Mouse (Mus musculus): ENCODE measurements at regions not wholly inside any gene's neighbourhood (a gene's known extent, or its start where the extent isn't known, plus 50 kb on each side); places are given as distances from the start of the nearest gene placed in this dataset.

- H3K27ac ChIP-seq (ENCODE audit: low read depth, low read length), result no peak overlapping the region
- H3K9ac ChIP-seq (ENCODE audit: low read length), result no peak overlapping the region
- H3K4me2 ChIP-seq, result no peak overlapping the region
- DNase-seq (ENCODE audit: low spot score, missing footprints) (no peak), ATAC-seq (ENCODE audit: low FRiP score) (0 out of 2 replicates have a peak, but pooled peaks have one; percentile 30)
- WGBS, result 77% methylated on average over 10 of the region's 10 CpGs
- no peaks in the 10 kb centered on the region for H3K9me3 ChIP-seq (ENCODE audit: control insufficient read depth, low read length)
- no peak overlapping the region for H3K4me3 ChIP-seq (ENCODE audit: low read depth, low read length)
- H3K27me3 ChIP-seq (ENCODE audit: control insufficient read depth, insufficient read depth, low read length), result no peaks in the 10 kb centered on the region
- no peaks in the 10 kb centered on the region for H3K36me3 ChIP-seq (ENCODE audit: control insufficient read depth, insufficient read depth, low read length)
- no peaks in the 10 kb centered on the region for H3K4me1 ChIP-seq (ENCODE audit: control insufficient read depth, insufficient read depth, low read length)
Observed at GRCm38 (mm10) chr3:112985094-112985636, 273.5 kb downstream of the Amy2a5 start.

GRCm38 (mm10) chr3:112953403-112954050, 305.1 kb downstream of the Amy2a5 start:
- Histone ChIP-seq H3K4me3 (ENCODE audit: low read depth, low read length) (no peak overlapping the region), H3K27me3 (ENCODE audit: control insufficient read depth, insufficient read depth, low read length) (no peaks in the 10 kb centered on the region), H3K36me3 (ENCODE audit: control insufficient read depth, insufficient read depth, low read length) (no peaks in the 10 kb centered on the region), H3K27ac (ENCODE audit: low read depth, low read length) (no peak overlapping the region), H3K9ac (ENCODE audit: low read length) (no peak overlapping the region), H3K4me1 (ENCODE audit: control insufficient read depth, insufficient read depth, low read length) (no peaks in the 10 kb centered on the region), H3K4me2 (no peak overlapping the region), H3K9me3 (ENCODE audit: control insufficient read depth, low read length) (no peaks in the 10 kb centered on the region)
- 64% methylated on average over 5 of the region's 5 CpGs for WGBS
- ATAC-seq (ENCODE audit: low FRiP score), result no peak
- DNase-seq (ENCODE audit: low spot score, missing footprints), result no peak

GRCm38 (mm10) chr3:112952227-112952626, 306.4 kb downstream of the Amy2a5 start:
- Histone ChIP-seq H3K4me3 (ENCODE audit: low read depth, low read length) (no peak overlapping the region), H3K4me1 (ENCODE audit: control insufficient read depth, insufficient read depth, low read length) (no peaks in the 10 kb centered on the region), H3K9me3 (ENCODE audit: control insufficient read depth, low read length) (no peaks in the 10 kb centered on the region), H3K36me3 (ENCODE audit: control insufficient read depth, insufficient read depth, low read length) (no peaks in the 10 kb centered on the region), H3K27me3 (ENCODE audit: control insufficient read depth, insufficient read depth, low read length) (no peaks in the 10 kb centered on the region), H3K9ac (ENCODE audit: low read length) (no peak overlapping the region), H3K4me2 (no peak overlapping the region), H3K27ac (ENCODE audit: low read depth, low read length) (no peak overlapping the region)
- 16% methylated on average over 5 of the region's 5 CpGs for WGBS
- DNase-seq (ENCODE audit: low spot score, missing footprints) (no peak), ATAC-seq (ENCODE audit: low FRiP score) (peak; percentile 76; the same call in 1 of the 2 replicates)

GRCm38 (mm10) chr3:112942036-112942626, 316.5 kb downstream of the Amy2a5 start:
- Histone ChIP-seq H3K27me3 (ENCODE audit: control insufficient read depth, insufficient read depth, low read length) (no peaks in the 10 kb centered on the region), H3K4me2 (no peak overlapping the region), H3K27ac (ENCODE audit: low read depth, low read length) (no peak overlapping the region), H3K9ac (ENCODE audit: low read length) (no peak overlapping the region), H3K4me1 (ENCODE audit: control insufficient read depth, insufficient read depth, low read length) (no peaks in the 10 kb centered on the region), H3K9me3 (ENCODE audit: control insufficient read depth, low read length) (no peaks in the 10 kb centered on the region), H3K36me3 (ENCODE audit: control insufficient read depth, insufficient read depth, low read length) (no peaks in the 10 kb centered on the region), H3K4me3 (ENCODE audit: low read depth, low read length) (no peak overlapping the region)
- WGBS, result 79% methylated on average over 4 of the region's 4 CpGs
- DNase-seq (ENCODE audit: low spot score, missing footprints), result no peak
- ATAC-seq (ENCODE audit: low FRiP score), result peak; percentile 50; the same call in 1 of the 2 replicates
